Mouse (Mus musculus): ENCODE data around the gene Sult2a8.

GRCm38 (mm10) chr7:14439581-14439980 lies 7.0 kb downstream of the Sult2a8 start:
- TF ChIP-seq CTCF (IDR thresholded peaks at IDR 0.05; ENCODE audit: borderline replicate concordance, insufficient read depth, low read length) (no peak), POLR2A (IDR thresholded peaks at IDR 0.05; ENCODE audit: low read depth, low read length) (no peak)
